Mouse (Mus musculus) lung, postnatal 0 days (tissue): ENCODE data around the gene Ifit1bl2.

Source experiments
- CTCF ChIP-seq: IDR thresholded peaks from 2 replicates; pipeline ENCODE4 v1.5.1; 2016; ENCODE audit warnings: antibody characterized with exemption, mild to moderate bottlenecking
- EP300 ChIP-seq: IDR thresholded peaks from 2 replicates; pipeline ENCODE4 v1.6.1; 2016; ENCODE audit warnings: antibody characterized with exemption, mild to moderate bottlenecking, control low read depth

DNA sequence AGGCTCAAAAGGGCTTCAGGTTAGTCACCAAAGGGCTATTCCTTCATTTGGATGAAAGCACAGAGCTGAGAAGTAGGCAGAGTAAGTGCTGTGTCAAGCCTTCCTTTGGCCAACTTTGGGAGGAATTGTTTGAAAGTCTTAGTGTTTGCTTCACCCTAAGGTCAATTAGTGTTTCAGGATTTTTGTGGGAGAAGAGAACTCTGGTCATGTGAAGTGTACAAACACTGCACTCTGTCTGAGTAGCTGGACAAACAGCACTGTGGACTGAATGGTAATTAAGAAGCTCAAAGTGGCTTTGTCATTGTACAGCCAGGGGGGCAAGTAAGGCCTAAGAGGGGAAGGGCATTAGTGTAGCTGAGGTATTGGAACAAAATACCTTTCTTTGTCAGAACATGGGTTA, 9.1 kb downstream of the Ifit1bl2 start:
- no peak for TF ChIP-seq CTCF
- peak; percentile 97 for TF ChIP-seq EP300
